Mouse (Mus musculus) kidney, embryonic 15.5 days (tissue): Measurements from ENCODE around the gene Sdsl. TPM values are rescaled to one million over a fixed set of nuclear protein-coding genes. Genes with fewer than 3 reads are reported as not detected.

Experiments
- ATAC-seq: fragments of 200-750 bp; cut with Nextera tagmentation; replicated peaks from 2 replicates; pipeline ENCODE4 v1.8.0; 2017; ENCODE audit warnings: moderate TSS enrichment; ENCODE audit not compliant: low FRiP score
- H3K27ac ChIP-seq: fragments of 300-500 bp; sonication (generic); 2 replicates; pipeline ENCODE4 v1.5.1; 2015; ENCODE audit warnings: mild to moderate bottlenecking, inconsistent platforms
- H3K27me3 ChIP-seq: fragments of 300-500 bp; sonication (generic); 2 replicates; pipeline ENCODE4 v1.6.1; 2015; ENCODE audit warnings: inconsistent platforms
- H3K36me3 ChIP-seq: fragments of 300-500 bp; sonication (generic); 2 replicates; pipeline ENCODE4 v1.6.1; 2015; ENCODE audit warnings: inconsistent platforms
- H3K4me1 ChIP-seq: fragments of 300-500 bp; sonication (generic); 2 replicates; pipeline ENCODE4 v1.6.1; 2015; ENCODE audit warnings: inconsistent platforms
- H3K4me2 ChIP-seq: fragments of 300-500 bp; sonication (generic); 2 replicates; pipeline ENCODE4 v1.6.1; 2015; ENCODE audit warnings: moderate library complexity, mild to moderate bottlenecking, inconsistent platforms
- H3K4me3 ChIP-seq: fragments of 300-500 bp; sonication (generic); replicated peaks from 2 replicates; pipeline ENCODE4 v1.5.1; 2015; ENCODE audit warnings: mild to moderate bottlenecking, inconsistent platforms
- H3K9ac ChIP-seq: fragments of 300-500 bp; sonication (generic); 2 replicates; pipeline ENCODE4 v1.6.1; 2015; ENCODE audit warnings: mild to moderate bottlenecking, inconsistent platforms
- H3K9me3 ChIP-seq: fragments of 300-500 bp; sonication (generic); replicated peaks from 2 replicates; pipeline ENCODE4 v1.6.1; 2016; ENCODE audit warnings: inconsistent platforms
- WGBS: fragments of 180-500 bp; shearing (Covaris S2); methylation state at CpG from one replicate; pipeline ENCODE4 v1.1.7; 2015; ENCODE audit warnings: mixed read lengths; 5-methylcytosine and 5-hydroxymethylcytosine counted together
- polyA plus RNA-seq: library from polyadenylated mRNA; unstranded; fragments of >200 nt; fragmentation: Nextera tagmentation; extraction: Ambion mirVana; gene quantifications from 2 replicates; pipeline ENCODE4 v1.2.1, GENCODE M21; 2015

Sdsl gene
- polyA plus RNA-seq, 1 experiment from 2014 or later, result 14.4 TPM

DNA sequence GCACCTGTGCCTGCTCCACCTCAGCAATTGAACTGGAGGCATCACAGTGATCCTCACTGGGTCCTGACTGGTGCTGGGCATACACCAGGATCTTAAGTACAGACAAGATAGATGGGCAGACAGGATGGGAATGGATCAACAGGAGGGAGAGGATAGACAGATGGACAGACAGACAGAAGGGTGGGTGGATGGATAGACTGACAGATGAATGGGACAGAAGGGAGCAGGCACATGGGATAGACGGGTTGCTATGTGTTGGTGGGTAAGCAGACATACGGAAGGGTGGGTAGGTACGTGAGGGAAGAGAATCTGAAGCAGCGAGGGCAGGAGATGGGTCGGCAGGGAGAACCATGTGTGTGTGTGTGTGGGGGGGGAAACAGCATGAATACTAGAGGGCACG is 20.8 kb upstream of the Sdsl start:
- no peaks in the 10 kb centered on the region for H3K27me3 ChIP-seq
- H3K9me3 ChIP-seq, result no peaks in the 10 kb centered on the region
- H3K9ac ChIP-seq, result no peak overlapping the region
- no peak for ATAC-seq
- no peak overlapping the region for H3K27ac ChIP-seq
- no peak overlapping the region for H3K4me2 ChIP-seq
- peaks cover 10% of the 10 kb centered on the region; the same call in 1 of the 2 replicates for H3K4me1 ChIP-seq
- 90% methylated on average over 6 of the region's 6 CpGs for WGBS
- peaks cover 65% of the 10 kb centered on the region for H3K36me3 ChIP-seq
- no peak overlapping the region for H3K4me3 ChIP-seq

DNA sequence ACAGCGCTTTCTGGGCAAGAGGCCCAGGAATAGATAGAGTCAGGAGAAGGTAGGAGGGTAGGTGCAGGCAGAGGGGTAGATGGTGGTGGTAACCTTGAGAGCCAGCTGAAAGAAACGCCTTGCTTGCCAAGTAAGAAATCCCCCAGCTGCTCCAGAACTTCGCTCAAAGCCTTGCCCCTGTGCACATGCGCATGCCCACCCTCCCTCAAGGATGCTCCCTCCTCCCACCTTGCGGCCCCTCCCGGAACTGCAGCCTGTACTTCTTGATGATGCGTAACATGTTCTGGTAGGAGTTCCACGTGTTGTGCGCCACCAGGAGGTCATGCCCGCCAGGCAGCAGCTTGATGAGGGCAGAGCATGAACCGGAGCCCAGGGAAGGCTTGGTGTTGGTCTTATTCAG is 19.8 kb upstream of the Sdsl start:
- no peak overlapping the region for H3K4me2 ChIP-seq
- ATAC-seq, result no peak
- H3K4me3 ChIP-seq, result no peak overlapping the region
- no peak overlapping the region for H3K9ac ChIP-seq
- no peak overlapping the region for H3K27ac ChIP-seq
- H3K36me3 ChIP-seq, result peaks cover 68% of the 10 kb centered on the region
- 62% methylated on average over 11 of the region's 11 CpGs for WGBS
- H3K9me3 ChIP-seq, result no peaks in the 10 kb centered on the region
- H3K27me3 ChIP-seq, result no peaks in the 10 kb centered on the region
- H3K4me1 ChIP-seq, result peaks cover 10% of the 10 kb centered on the region; the same call in 1 of the 2 replicates

- H3K27me3 ChIP-seq, result no peaks in the 10 kb centered on the region
- H3K9ac ChIP-seq, result no peak overlapping the region
- no peaks in the 10 kb centered on the region for H3K9me3 ChIP-seq
- peaks cover 7% of the 10 kb centered on the region; the same call in 1 of the 2 replicates for H3K4me1 ChIP-seq
- WGBS, result 89% methylated on average over 8 of the region's 8 CpGs
- ATAC-seq, result no peak
- no peak overlapping the region for H3K4me3 ChIP-seq
- no peak overlapping the region for H3K27ac ChIP-seq
- H3K36me3 ChIP-seq, result peaks cover 74% of the 10 kb centered on the region
- H3K4me2 ChIP-seq, result no peak overlapping the region
These were observed 18.1 kb upstream of the Sdsl start for GRCm38 (mm10) chr5:120490679-120491192.

DNA sequence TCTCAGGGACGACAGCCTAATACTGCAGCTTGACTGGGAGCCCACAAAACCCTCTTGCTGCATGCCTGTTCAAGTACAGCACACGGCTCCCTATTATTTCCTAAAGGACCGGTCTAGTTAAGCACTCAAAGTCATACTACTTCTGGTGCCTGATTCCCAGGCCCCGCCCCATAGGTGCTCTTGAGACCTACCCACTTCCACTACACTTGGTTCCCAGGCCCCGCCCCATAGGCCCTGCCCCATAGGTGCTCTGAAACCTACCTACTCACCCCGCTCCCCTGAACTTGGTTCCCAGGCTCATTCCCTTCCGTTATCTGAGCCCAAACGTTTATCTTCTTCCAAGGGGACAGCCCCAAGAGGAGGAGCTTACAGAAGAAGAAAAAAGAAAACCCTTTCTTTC is 15.2 kb upstream of the Sdsl start:
- no peak overlapping the region for H3K9ac ChIP-seq
- H3K36me3 ChIP-seq, result peaks cover 82% of the 10 kb centered on the region
- ATAC-seq, result no peak

DNA sequence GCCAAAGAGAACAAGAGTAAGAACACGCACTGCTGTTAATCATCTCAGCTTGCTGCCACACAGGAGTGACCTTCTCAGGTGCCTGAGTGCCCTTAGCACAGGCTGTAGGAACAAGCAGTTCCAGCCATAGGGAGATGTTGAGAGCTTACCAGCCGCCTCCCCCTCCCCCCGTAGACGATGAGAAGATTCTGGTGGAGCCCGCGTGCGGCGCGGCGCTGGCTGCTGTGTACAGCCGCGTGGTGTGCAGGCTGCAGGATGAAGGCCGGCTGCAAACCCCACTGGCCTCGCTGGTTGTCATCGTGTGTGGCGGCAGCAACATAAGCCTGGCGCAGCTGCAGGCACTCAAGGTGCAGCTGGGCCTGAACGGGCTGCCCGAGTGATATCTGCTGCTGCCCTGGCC is 10.8 kb upstream of the Sdsl start:
- H3K4me1 ChIP-seq, result no peaks in the 10 kb centered on the region
- H3K27ac ChIP-seq, result no peak overlapping the region
- 87% methylated on average over 19 of the region's 19 CpGs for WGBS
- ATAC-seq, result no peak
- H3K4me3 ChIP-seq, result no peak overlapping the region
- H3K27me3 ChIP-seq, result no peaks in the 10 kb centered on the region
- no peaks in the 10 kb centered on the region for H3K9me3 ChIP-seq
- peaks cover 52% of the 10 kb centered on the region for H3K36me3 ChIP-seq
- H3K4me2 ChIP-seq, result no peak overlapping the region
- H3K9ac ChIP-seq, result no peak overlapping the region

More for the DNA sequence above, 15.2 kb upstream of the Sdsl start:
- H3K4me2 ChIP-seq, result no peak overlapping the region
- H3K4me3 ChIP-seq, result no peak overlapping the region
- no peaks in the 10 kb centered on the region for H3K9me3 ChIP-seq
- 87% methylated on average over 8 of the region's 8 CpGs for WGBS
- H3K27ac ChIP-seq, result no peak overlapping the region
- H3K27me3 ChIP-seq, result no peaks in the 10 kb centered on the region
- no peaks in the 10 kb centered on the region for H3K4me1 ChIP-seq

DNA sequence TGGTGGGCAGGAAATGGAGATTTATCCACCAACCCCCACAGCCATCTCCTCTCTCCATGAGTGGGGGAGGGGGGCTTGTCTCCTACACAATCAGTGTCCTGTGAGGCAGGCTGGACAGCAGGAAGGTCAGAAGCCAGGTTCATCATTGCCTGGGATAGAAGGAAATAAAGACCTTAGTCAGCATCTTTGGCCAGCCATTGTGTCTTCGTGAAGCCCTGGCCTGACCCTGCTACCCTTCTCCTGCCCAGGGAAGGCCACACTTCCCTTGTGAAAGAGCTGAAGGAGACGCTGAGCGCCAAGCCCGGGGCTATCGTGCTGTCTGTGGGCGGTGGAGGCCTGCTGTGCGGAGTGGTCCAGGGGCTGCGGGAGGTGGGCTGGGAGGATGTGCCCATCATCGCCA is 8.6 kb upstream of the Sdsl start:
- Histone ChIP-seq H3K9ac (no peak overlapping the region), H3K36me3 (peaks cover 30% of the 10 kb centered on the region), H3K4me3 (no peak overlapping the region), H3K9me3 (no peaks in the 10 kb centered on the region), H3K27me3 (peaks cover 8% of the 10 kb centered on the region), H3K4me1 (peaks cover 3% of the 10 kb centered on the region), H3K4me2 (no peak overlapping the region), H3K27ac (no peak overlapping the region)
- ATAC-seq, result no peak
- 66% methylated on average over 9 of the region's 9 CpGs for WGBS

GRCm38 (mm10) chr5:120479538-120479937 is 6.9 kb upstream of the Sdsl start:
- no peak overlapping the region for H3K4me2 ChIP-seq
- H3K9me3 ChIP-seq, result no peaks in the 10 kb centered on the region
- H3K27ac ChIP-seq, result no peak overlapping the region
- no peak for ATAC-seq
- H3K4me3 ChIP-seq, result no peak overlapping the region
- no peak overlapping the region for H3K9ac ChIP-seq
- 68% methylated on average over 4 of the region's 4 CpGs for WGBS
- peaks cover 9% of the 10 kb centered on the region for H3K27me3 ChIP-seq
- peaks cover 14% of the 10 kb centered on the region for H3K36me3 ChIP-seq
- peaks cover 6% of the 10 kb centered on the region for H3K4me1 ChIP-seq

- H3K9me3 ChIP-seq, result no peaks in the 10 kb centered on the region
- H3K4me1 ChIP-seq, result peaks cover 6% of the 10 kb centered on the region
- no peaks in the 10 kb centered on the region for H3K36me3 ChIP-seq
- no peak overlapping the region for H3K27ac ChIP-seq
- no peak overlapping the region for H3K4me3 ChIP-seq
- 88% methylated on average over 5 of the region's 5 CpGs for WGBS
- H3K9ac ChIP-seq, result no peak overlapping the region
- ATAC-seq, result no peak
- no peak overlapping the region for H3K4me2 ChIP-seq
- H3K27me3 ChIP-seq, result peaks cover 9% of the 10 kb centered on the region
These were observed 5.4 kb upstream of the Sdsl start for GRCm38 (mm10) chr5:120477993-120478392.

GRCm38 (mm10) chr5:120476296-120476695 is 3.7 kb upstream of the Sdsl start, which contains the start of gene Sds:
Gene Sds (plus strand): TSS chr5:120476526.
- 13% methylated on average over 13 of the region's 13 CpGs for WGBS
- Histone ChIP-seq H3K4me3 (no peak within 1 kb of the TSS), H3K4me2 (no peak within 1 kb of the TSS), H3K9ac (no peak within 1 kb of the TSS), H3K27ac (no peak within 1 kb of the TSS), H3K4me1 (peaks cover 6% of the 10 kb centered on the region), H3K27me3 (peaks cover 9% of the 10 kb centered on the region), H3K36me3 (no peaks in the 10 kb centered on the region), H3K9me3 (no peaks in the 10 kb centered on the region)
- no peak for ATAC-seq

DNA sequence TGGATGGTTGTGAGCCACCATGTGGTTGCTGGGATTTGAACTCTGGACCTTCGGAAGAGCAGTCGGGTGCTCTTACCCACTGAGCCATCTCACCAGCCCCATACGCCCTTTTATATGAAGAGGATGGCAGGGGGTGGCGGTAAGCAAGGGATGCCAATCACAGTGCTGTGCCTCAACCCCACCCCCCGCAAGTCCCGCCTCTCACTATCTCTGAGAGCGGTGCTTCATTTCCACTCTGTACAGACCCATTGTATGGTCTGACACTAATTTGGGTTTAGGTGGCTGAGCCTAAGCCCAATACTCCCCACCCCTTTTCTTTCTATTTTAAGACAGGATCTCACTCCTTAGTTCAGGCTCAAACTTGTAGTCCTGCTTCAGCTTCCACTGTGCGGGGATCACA is 3.3 kb upstream of the Sdsl start:
- no peak overlapping the region for H3K9ac ChIP-seq
- no peaks in the 10 kb centered on the region for H3K9me3 ChIP-seq
- H3K4me2 ChIP-seq, result no peak overlapping the region
- no peak overlapping the region for H3K27ac ChIP-seq
- H3K36me3 ChIP-seq, result no peaks in the 10 kb centered on the region
- 0 out of 2 replicates have a peak, but pooled peaks have one; percentile 37 for ATAC-seq
- H3K27me3 ChIP-seq, result peaks cover 9% of the 10 kb centered on the region
- no peak overlapping the region for H3K4me3 ChIP-seq
- 63% methylated on average over 8 of the region's 8 CpGs for WGBS
- peaks cover 6% of the 10 kb centered on the region for H3K4me1 ChIP-seq

DNA sequence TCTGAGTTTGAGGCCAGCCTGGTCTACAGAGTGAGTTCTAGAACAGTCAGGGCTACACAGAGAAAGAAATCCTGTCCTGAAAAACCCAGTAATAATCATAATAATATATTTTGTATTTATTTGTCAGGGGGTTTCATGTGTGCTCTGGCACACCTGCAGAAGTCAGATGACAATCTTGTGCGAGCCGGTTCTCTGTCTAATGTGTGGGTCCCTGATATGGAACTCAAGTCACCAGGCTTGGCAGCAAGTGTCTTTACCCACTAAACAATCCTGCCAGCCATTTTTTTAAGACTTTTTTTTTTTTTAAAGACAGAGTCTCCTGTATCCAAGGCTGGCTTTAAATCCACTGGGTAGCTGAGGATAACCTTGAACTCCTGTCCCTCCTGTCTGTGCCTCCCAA is 751 bp upstream of the Sdsl start:
- Histone ChIP-seq H3K27me3 (peaks cover 9% of the 10 kb centered on the region), H3K9ac (no peak overlapping the region), H3K9me3 (no peaks in the 10 kb centered on the region), H3K36me3 (no peaks in the 10 kb centered on the region), H3K4me3 (no peak overlapping the region), H3K4me2 (no peak overlapping the region), H3K27ac (no peak overlapping the region), H3K4me1 (peaks cover 6% of the 10 kb centered on the region)
- WGBS, result 90% methylated on average over 2 of the region's 2 CpGs
- no peak for ATAC-seq

- Histone ChIP-seq H3K9me3 (no peaks in the 10 kb centered on the region), H3K4me1 (peaks cover 13% of the 10 kb centered on the region), H3K4me2 (no peak overlapping the region), H3K27me3 (peaks cover 5% of the 10 kb centered on the region), H3K36me3 (no peaks in the 10 kb centered on the region), H3K27ac (no peak overlapping the region), H3K4me3 (no peak overlapping the region), H3K9ac (no peak overlapping the region)
- ATAC-seq, result 0 out of 2 replicates have a peak, but pooled peaks have one; percentile 47
- 28% methylated on average over 4 of the region's 4 CpGs for WGBS
These were observed 1.1 kb downstream of the Sdsl start for GRCm38 (mm10) chr5:120471538-120471937.

- no peak overlapping the region for H3K27ac ChIP-seq
- H3K4me1 ChIP-seq, result peaks cover 8% of the 10 kb centered on the region; the same call in 1 of the 2 replicates
- WGBS, result 70% methylated on average over 6 of the region's 6 CpGs
- peaks cover 4% of the 10 kb centered on the region; the same call in 1 of the 2 replicates for H3K9me3 ChIP-seq
- no peak for ATAC-seq
- no peak overlapping the region for H3K9ac ChIP-seq
- no peaks in the 10 kb centered on the region for H3K27me3 ChIP-seq
- no peak overlapping the region for H3K4me3 ChIP-seq
- no peak overlapping the region for H3K4me2 ChIP-seq
- H3K36me3 ChIP-seq, result no peaks in the 10 kb centered on the region
These were observed 3.8 kb downstream of the Sdsl start for GRCm38 (mm10) chr5:120468830-120469229.
